Mouse (Mus musculus) heart, adult 2 months (tissue): ENCODE data around the gene Pea15a. TPM values are rescaled to one million over a fixed set of nuclear protein-coding genes. Genes with fewer than 3 reads are reported as not detected.

Source experiments
- DNase-seq, 2 experiments: peaks; one replicate each; pipeline ENCODE4 v3.0.0; 2021
- H3K27ac ChIP-seq: fragments of 200-600 bp; 2 replicates; pipeline ENCODE4 v1.8.1; 2022
- H3K27me3 ChIP-seq: fragments of 200-500 bp; 2 replicates; pipeline ENCODE4 v1.6.1; 2012; ENCODE audit warnings: mild to moderate bottlenecking, low read length, inconsistent platforms, mixed read lengths; ENCODE audit not compliant: control insufficient read depth, insufficient read depth
- H3K36me3 ChIP-seq: fragments of 200-500 bp; 2 replicates; pipeline ENCODE4 v1.6.1; 2012; ENCODE audit warnings: low read length, inconsistent platforms; ENCODE audit not compliant: control insufficient read depth, insufficient read depth
- H3K4me1 ChIP-seq: fragments of 200-500 bp; 2 replicates; pipeline ENCODE4 v1.6.1; 2011; ENCODE audit warnings: low read length; ENCODE audit not compliant: control insufficient read depth, insufficient read depth
- H3K4me3 ChIP-seq: fragments of 200-600 bp; 2 replicates; pipeline ENCODE4 v1.8.1; 2022
- H3K79me2 ChIP-seq: fragments of 200-500 bp; replicated peaks from 2 replicates; pipeline ENCODE4 v1.6.1; 2012; ENCODE audit warnings: mild to moderate bottlenecking, inconsistent platforms, low read length, moderate library complexity, mixed read lengths; ENCODE audit not compliant: control insufficient read depth, insufficient read depth
- H3K9ac ChIP-seq: fragments of 200-500 bp; 2 replicates; pipeline ENCODE4 v1.6.1; 2012; ENCODE audit warnings: low read depth, mild to moderate bottlenecking, control low read depth, inconsistent platforms, low read length, mixed read lengths
- CTCF ChIP-seq: fragments of 200-600 bp; IDR thresholded peaks from 2 replicates; pipeline ENCODE4 v1.8.1; 2022; ENCODE audit warnings: antibody characterized with exemption, mild to moderate bottlenecking, moderate library complexity
- EP300 ChIP-seq: fragments of 200-500 bp; IDR thresholded peaks from 2 replicates; pipeline ENCODE4 v1.6.1; 2011; ENCODE audit warnings: low read depth, low read length, control low read depth; ENCODE audit not compliant: insufficient read depth
- POLR2A ChIP-seq: fragments of 200-500 bp; IDR thresholded peaks from 2 replicates; pipeline ENCODE4 v1.6.1; 2011; ENCODE audit warnings: mild to moderate bottlenecking, low read depth, low read length, control low read depth; ENCODE audit not compliant: insufficient read depth
- WGBS: fragments of 180-500 bp; shearing (Covaris S2); methylation state at CpG from one replicate; pipeline ENCODE4 v1.1.7; 2018; 5-methylcytosine and 5-hydroxymethylcytosine counted together
- intact Hi-C: fragments of 180-260 bp; cut with DNase I; formaldehyde crosslinking; loops from one replicate; pipeline ENCODE4 v1.15.1; 2025
- polyA plus RNA-seq: library from polyadenylated mRNA; depleted of rRNA; stranded (reverse); fragments of >200 nt; gene quantifications from 2 replicates; pipeline ENCODE4 v1.2.3, GENCODE M21; 2012
- total RNA-seq, 2 experiments: library from RNA; stranded (reverse); gene quantifications; 2 replicates each; pipeline ENCODE4 v1.2.3; 2021

Gene Pea15a
- total and polyA plus RNA-seq, 3 experiments: 52.2 to 69.8 (median 56.8) TPM

DNA sequence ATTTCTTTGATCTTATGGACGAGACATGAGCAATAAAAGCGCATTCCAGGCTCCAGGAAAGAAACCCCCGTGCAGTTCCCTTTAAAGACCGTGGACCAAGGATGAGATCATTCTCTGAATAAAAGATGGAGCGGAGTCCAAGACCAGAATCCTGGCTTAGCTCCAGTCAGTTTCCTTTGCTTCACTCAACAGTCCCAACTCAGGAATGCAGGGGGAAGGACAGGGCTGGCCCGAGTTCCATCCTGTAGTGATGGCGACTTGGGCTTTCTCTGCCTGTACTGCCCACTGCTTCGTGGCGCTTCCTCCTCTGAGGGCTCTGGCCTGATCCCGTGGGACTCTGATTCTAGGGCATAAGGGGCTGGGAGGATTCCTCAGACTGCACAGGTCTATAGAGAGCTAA lies 13.8 kb upstream of the Pea15a start:
- peak; percentile 79 to 85 for DNase-seq
- peaks cover 6% of the 10 kb centered on the region for H3K36me3 ChIP-seq
- no peaks in the 10 kb centered on the region for H3K79me2 ChIP-seq
- peak overlapping the region; percentile 15; the same call in 1 of the 2 replicates for H3K4me3 ChIP-seq
- H3K4me1 ChIP-seq: peaks cover 29% of the 10 kb centered on the region
- peak overlapping the region; percentile 10; the same call in 1 of the 2 replicates for H3K9ac ChIP-seq
- intact Hi-C loops: loop anchor here (1.0 to 10.0 kb wide), 2 partner anchors 94 to 294 kb away; partner anchors contain the start of gene Pex19
- WGBS: 7% methylated on average over 10 of the region's 10 CpGs
- H3K27ac ChIP-seq: peak overlapping the region; percentile 82
- no peaks in the 10 kb centered on the region for H3K27me3 ChIP-seq
- no peak for TF ChIP-seq CTCF
- TF ChIP-seq POLR2A: peak; percentile 62
- TF ChIP-seq EP300: peak; percentile 74; the same call in 1 of the 2 replicates

DNA sequence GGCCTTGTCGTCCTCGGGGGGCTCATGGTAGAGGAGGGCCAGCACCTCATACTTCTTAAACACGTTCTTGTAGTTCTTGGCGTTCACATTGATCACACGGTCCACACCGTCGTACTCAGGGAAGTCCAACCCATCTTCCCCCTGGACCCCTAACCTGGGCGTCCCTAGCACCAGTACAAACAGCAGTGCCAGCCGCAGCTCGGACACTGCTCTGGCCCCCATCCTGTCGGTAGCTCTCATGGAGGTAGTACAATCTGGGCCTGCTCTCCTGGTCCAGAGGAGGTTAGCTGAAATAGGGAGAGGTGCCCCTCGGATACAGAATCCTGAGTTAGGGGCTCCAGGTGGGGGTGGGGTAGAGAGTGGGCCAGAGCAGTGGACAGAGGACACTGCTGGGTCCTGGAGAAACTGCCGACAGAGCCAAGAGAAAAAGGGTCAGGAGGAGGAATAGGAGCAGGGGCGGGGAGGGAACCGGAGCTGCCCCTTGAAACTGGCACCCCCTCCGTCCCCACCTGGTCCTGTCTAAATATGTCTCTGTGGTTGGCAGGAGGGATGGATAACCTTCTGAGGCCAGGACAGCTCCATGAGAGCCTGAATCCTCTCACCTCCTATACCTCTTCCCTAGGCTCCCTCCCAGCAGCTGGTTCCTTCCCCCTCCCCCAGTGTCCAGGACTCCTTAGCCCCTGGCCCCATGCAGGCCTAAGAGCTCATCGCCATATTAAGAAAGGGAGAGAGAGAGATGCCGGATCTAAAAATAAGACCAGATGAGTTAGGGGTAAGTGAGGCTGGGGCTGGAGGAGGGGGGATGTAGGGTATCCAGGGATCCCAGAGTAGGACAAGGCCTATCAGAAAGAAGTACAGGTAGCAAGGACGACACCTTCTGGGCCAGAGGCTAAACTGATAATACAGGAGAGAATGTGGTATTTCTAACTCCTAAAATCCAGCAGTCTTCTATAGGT lies 13.1 kb upstream of the Pea15a start, which contains the start of gene Casq1:
Casq1 (minus strand) TSS at position 418 of the 956 bp plus-strand sequence.
- intact Hi-C loops: loop anchor here (1.0 to 10.0 kb wide), 2 partner anchors 93 to 295 kb away; partner anchors contain the start of gene Pex19
- WGBS: 67% methylated on average over 19 of the region's 19 CpGs
- H3K4me1 ChIP-seq: peaks cover 29% of the 10 kb centered on the region
- peak within 1 kb of the TSS; percentile 82 for H3K27ac ChIP-seq
- H3K9ac ChIP-seq: peak within 1 kb of the TSS; percentile 29; the same call in 1 of the 2 replicates
- H3K79me2 ChIP-seq: no peaks in the 10 kb centered on the region
- TF ChIP-seq CTCF: no peak
- TF ChIP-seq EP300: no peak
- TF ChIP-seq POLR2A: no peak
- peak within 1 kb of the TSS; percentile 15; the same call in 1 of the 2 replicates for H3K4me3 ChIP-seq
- H3K27me3 ChIP-seq: no peaks in the 10 kb centered on the region
- peaks cover 6% of the 10 kb centered on the region for H3K36me3 ChIP-seq
- DNase-seq: peak in 1 of 2 experiments; percentile 37

DNA sequence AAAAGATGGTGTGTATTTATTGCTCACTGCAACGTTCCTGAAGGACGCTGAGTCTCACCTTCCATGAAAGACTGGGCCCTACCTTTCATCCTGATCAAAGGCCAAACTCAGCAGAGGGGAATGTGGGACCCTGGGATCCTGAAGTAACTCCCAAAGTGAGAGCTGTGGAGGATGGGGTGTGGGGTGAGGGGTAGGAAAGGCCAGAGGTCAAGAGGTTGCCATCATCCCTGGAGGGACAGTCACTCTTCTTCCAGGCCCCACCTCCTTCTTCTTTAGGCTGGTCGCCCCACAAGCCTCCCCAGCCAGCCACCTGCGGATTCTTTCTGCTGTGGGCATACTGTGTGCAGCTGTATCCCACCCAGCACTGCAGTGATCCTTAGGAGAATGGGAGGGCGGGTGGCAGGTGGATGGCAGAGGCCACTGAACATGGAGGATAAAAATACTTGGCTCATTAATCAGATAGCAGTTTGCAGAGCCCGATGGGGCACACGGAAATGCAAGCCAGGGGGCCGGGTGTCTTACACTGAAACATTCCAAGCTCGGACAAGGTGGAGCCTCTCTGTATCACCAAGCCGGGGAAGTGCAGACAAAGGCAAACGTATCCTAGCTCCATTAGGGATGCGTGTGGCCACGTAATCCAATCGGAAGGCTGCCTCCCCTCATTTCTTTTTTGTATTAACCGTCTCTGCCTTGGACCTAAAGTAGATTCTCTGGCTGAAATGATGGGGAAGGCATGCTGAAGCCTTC lies 11.7 kb upstream of the Pea15a start:
- H3K27me3 ChIP-seq: no peaks in the 10 kb centered on the region
- H3K4me3 ChIP-seq: no peak overlapping the region
- no peaks in the 10 kb centered on the region for H3K79me2 ChIP-seq
- no peak for TF ChIP-seq EP300
- TF ChIP-seq POLR2A: no peak
- no peak for TF ChIP-seq CTCF
- intact Hi-C loops: no loop called here
- H3K36me3 ChIP-seq: peaks cover 6% of the 10 kb centered on the region
- no peak overlapping the region for H3K9ac ChIP-seq
- peaks cover 29% of the 10 kb centered on the region for H3K4me1 ChIP-seq
- no peak for DNase-seq
- peak overlapping the region; percentile 12; the same call in 1 of the 2 replicates for H3K27ac ChIP-seq
- 60% methylated on average over 15 of the region's 15 CpGs for WGBS

DNA sequence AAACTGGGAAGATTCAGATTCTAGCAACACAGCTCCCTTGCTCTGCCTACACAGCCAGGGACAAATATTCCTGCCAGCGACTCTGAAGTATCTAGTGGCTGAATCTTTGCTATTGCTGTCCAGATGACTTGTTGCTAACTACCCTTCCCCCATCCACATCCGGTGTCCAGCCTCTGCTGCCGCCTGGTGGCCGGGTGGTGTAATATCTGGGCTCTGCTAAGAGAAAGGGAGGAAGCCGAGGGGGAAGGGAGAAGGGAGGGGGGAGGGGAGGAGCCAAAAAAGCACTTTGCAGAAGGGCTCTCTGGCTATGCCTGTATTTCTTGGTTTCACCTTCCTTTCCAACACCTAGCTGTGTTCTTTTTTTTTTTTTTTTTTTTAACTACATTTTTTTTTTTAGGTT lies 10.5 kb upstream of the Pea15a start:
- WGBS: 2% methylated on average over 5 of the region's 5 CpGs
- Histone ChIP-seq H3K27ac (peak overlapping the region; percentile 91), H3K36me3 (peaks cover 6% of the 10 kb centered on the region), H3K4me1 (peaks cover 31% of the 10 kb centered on the region), H3K9ac (peak overlapping the region; percentile 66), H3K79me2 (no peaks in the 10 kb centered on the region), H3K27me3 (no peaks in the 10 kb centered on the region), H3K4me3 (peak overlapping the region; percentile 24; the same call in 1 of the 2 replicates)
- TF ChIP-seq EP300 (peak; percentile 99), CTCF (peak; percentile 76), POLR2A (peak; percentile 60)
- DNase-seq: peak; percentile 95 to 97
- intact Hi-C loops: loop anchor here (1.0 to 2.0 kb wide), 4 partner anchors 30 to 94 kb away; partner anchors contain the start of gene Dcaf8

DNA sequence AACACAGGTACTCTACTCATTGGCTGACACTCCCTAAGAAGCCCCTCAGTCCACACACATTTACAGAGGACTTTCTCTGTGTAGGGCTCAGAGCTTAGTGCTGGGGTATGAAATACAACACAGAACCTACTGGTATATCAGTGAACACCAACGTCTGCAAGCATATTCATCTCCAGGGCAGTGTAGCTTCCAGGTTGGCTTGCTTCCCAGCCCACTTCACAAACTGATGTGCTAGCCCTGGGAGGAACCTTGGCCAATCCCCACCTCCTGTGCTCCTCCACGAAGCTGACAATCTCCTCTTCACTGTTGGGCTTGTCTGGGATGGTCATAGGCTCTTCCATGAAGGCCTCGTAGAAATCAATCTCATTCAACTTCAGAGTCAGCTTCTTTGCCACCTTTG lies 8.1 kb upstream of the Pea15a start:
- no peaks in the 10 kb centered on the region for H3K27me3 ChIP-seq
- H3K9ac ChIP-seq: no peak overlapping the region
- peaks cover 20% of the 10 kb centered on the region for H3K4me1 ChIP-seq
- intact Hi-C loops: no loop called here
- peaks cover 3% of the 10 kb centered on the region; the same call in 1 of the 2 replicates for H3K36me3 ChIP-seq
- peak in 1 of 2 experiments; percentile 70 for DNase-seq
- TF ChIP-seq POLR2A (no peak), EP300 (0 out of 2 replicates have a peak, but pooled peaks have one; percentile 35)
- H3K4me3 ChIP-seq: no peak overlapping the region
- no peak overlapping the region for H3K27ac ChIP-seq
- no peaks in the 10 kb centered on the region for H3K79me2 ChIP-seq
- WGBS: 11% methylated on average over 3 of the region's 3 CpGs
